Mouse (Mus musculus) intestine, embryonic 14.5 days (tissue): ENCODE measurements at regions not wholly inside any gene's neighbourhood (a gene's known extent, or its start where the extent isn't known, plus 50 kb on each side); places are given as distances from the start of the nearest gene placed in this dataset.

Source experiments
- ATAC-seq: fragments of 200-750 bp; cut with Nextera tagmentation; replicated peaks from 2 replicates; pipeline ENCODE4 v1.8.0; 2017; ENCODE audit warnings: low read depth, moderate number of reproducible peaks, moderate TSS enrichment, moderate library complexity; ENCODE audit not compliant: low FRiP score, low TSS enrichment
- DNase-seq: peaks from one replicate; pipeline ENCODE4 v3.0.0-alpha.2; 2018; ENCODE audit warnings: low spot score
- H3K27ac ChIP-seq: fragments of 300-500 bp; sonication (generic); 2 replicates; pipeline ENCODE4 v1.5.1; 2014; ENCODE audit warnings: low read depth, mild to moderate bottlenecking, control low read depth
- H3K27me3 ChIP-seq: fragments of 300-500 bp; sonication (generic); replicated peaks from 2 replicates; pipeline ENCODE4 v1.6.1; 2014; ENCODE audit warnings: low read length, control low read depth; ENCODE audit not compliant: control insufficient read depth, insufficient read depth
- H3K36me3 ChIP-seq: fragments of 300-500 bp; sonication (generic); 2 replicates; pipeline ENCODE4 v1.6.1; 2014; ENCODE audit warnings: low read length, control low read depth; ENCODE audit not compliant: control insufficient read depth, insufficient read depth
- H3K4me1 ChIP-seq: fragments of 300-500 bp; sonication (generic); replicated peaks from 2 replicates; pipeline ENCODE4 v1.6.1; 2014; ENCODE audit warnings: low read length, control low read depth, mixed read lengths; ENCODE audit not compliant: control insufficient read depth, insufficient read depth
- H3K4me2 ChIP-seq: fragments of 300-500 bp; sonication (generic); 2 replicates; pipeline ENCODE4 v1.6.1; 2014; ENCODE audit warnings: low read length
- H3K4me3 ChIP-seq: fragments of 300-500 bp; sonication (generic); 2 replicates; pipeline ENCODE4 v1.5.1; 2014; ENCODE audit warnings: low read depth, low read length, control low read depth, mixed read lengths
- H3K9ac ChIP-seq: fragments of 300-500 bp; sonication (generic); 2 replicates; pipeline ENCODE4 v1.6.1; 2014; ENCODE audit warnings: mild to moderate bottlenecking, low read length
- H3K9me3 ChIP-seq: fragments of 300-500 bp; sonication (generic); 2 replicates; pipeline ENCODE4 v1.6.1; 2016; ENCODE audit warnings: low read length, control low read depth; ENCODE audit not compliant: control insufficient read depth
- WGBS: fragments of 180-500 bp; shearing (Covaris S2); extraction: QIAGEN DNeasy Blood & Tissue Kit; methylation state at CpG from one replicate; pipeline ENCODE4 v1.1.7; 2014; 5-methylcytosine and 5-hydroxymethylcytosine counted together

DNA sequence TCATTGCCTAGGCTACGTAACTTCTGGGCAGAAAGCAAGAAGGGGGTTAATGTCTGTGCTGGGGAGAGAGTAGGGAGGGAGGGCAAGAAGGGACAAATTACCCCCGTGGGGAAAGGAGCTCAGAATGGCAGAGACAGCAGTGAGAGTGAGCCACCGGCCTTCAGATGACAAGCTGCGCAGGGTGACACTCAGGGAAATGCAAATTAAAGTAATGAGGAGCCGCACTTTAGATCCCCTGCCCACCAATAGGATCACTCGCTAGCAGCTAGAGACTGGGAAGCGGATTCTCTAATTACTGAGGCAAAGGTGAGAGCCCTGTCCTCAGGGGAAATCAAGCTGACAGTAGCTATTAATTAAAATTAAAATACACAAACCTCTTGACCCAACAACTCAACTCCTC is 202.5 kb downstream of the Arhgef10l start:
- no peak for ATAC-seq
- no peak overlapping the region for H3K9ac ChIP-seq
- WGBS, result 45% methylated on average over 7 of the region's 7 CpGs
- DNase-seq, result no peak
- H3K4me2 ChIP-seq, result no peak overlapping the region
- H3K36me3 ChIP-seq, result no peaks in the 10 kb centered on the region
- H3K27me3 ChIP-seq, result no peaks in the 10 kb centered on the region
- no peaks in the 10 kb centered on the region for H3K4me1 ChIP-seq
- H3K27ac ChIP-seq, result no peak overlapping the region
- 0 out of 2 replicates have a peak, but pooled peaks cover 3% of the 10 kb centered on the region for H3K9me3 ChIP-seq
- no peak overlapping the region for H3K4me3 ChIP-seq

DNA sequence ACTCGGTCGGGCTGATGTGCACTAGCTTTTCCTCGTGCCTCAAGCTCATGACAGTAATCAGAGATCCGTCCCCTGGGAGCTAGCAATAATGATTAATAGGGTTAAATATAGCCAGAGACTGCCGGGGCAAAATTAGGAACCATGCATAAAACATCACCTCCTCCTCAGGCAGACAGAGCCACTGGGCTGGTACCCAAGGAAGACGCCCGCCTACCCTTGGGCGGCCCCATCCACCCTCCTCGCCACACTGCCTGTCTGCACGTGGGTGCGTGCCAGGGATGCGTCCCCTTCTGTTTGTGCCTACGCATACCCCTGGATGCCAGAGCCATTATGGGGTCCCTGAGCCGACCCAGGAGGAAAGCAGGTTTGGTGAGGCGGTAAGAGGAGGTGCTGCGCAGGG is 204.5 kb downstream of the Arhgef10l start:
- Histone ChIP-seq H3K36me3 (no peaks in the 10 kb centered on the region), H3K27me3 (no peaks in the 10 kb centered on the region), H3K9me3 (0 out of 2 replicates have a peak, but pooled peaks cover 3% of the 10 kb centered on the region), H3K4me3 (no peak overlapping the region), H3K4me2 (no peak overlapping the region), H3K4me1 (no peaks in the 10 kb centered on the region), H3K27ac (no peak overlapping the region), H3K9ac (no peak overlapping the region)
- no peak for ATAC-seq
- WGBS, result 87% methylated on average over 16 of the region's 16 CpGs
- DNase-seq, result no peak

DNA sequence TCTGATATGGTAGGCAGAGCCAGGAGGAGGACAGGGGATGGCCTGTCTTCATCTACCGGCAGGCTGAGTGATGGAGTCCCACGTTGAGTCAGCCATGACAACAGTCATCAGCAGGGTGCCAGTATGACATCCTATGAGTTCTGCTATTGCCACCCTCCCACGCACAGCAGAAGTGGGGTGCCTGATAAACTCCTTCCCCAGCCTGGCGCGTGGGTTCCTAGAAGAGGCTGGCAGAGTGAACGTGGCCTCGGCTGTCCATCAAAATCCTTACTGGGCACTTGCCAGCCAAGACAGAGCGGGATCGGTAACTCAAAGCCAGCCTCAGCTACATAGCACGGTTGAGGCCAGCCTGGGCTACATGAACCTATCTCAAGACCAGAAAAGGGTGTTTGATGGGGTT is 202.5 kb upstream of the Igsf21 start:
- H3K9me3 ChIP-seq, result no peaks in the 10 kb centered on the region
- WGBS, result 88% methylated on average over 10 of the region's 10 CpGs
- ATAC-seq, result no peak
- no peaks in the 10 kb centered on the region for H3K27me3 ChIP-seq
- H3K9ac ChIP-seq, result no peak overlapping the region
- DNase-seq, result no peak
- H3K4me2 ChIP-seq, result no peak overlapping the region
- H3K27ac ChIP-seq, result no peak overlapping the region
- H3K4me1 ChIP-seq, result no peaks in the 10 kb centered on the region
- H3K4me3 ChIP-seq, result no peak overlapping the region
- no peaks in the 10 kb centered on the region for H3K36me3 ChIP-seq

DNA sequence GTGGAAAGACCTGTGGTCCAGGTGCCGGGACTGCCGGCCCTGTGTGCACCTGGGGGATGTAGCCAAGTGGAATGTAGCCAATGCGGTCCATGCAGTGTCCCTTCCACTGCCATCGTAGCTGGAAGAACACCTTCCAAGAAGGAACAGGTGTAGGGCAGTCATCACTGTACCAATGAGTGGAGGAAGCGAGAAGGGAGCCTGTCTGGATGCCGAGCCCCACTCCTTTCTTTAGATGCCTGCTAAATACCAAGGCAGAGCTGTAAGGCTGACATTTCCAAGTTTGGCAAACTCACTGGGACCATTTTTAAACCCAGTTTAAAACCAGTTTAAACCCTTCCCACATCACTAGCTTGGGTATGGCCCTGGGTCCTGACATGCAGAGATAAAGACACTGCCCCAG is 199.9 kb upstream of the Igsf21 start:
- H3K4me1 ChIP-seq, result no peaks in the 10 kb centered on the region
- H3K9me3 ChIP-seq, result no peaks in the 10 kb centered on the region
- ATAC-seq (no peak), DNase-seq (no peak)
- WGBS, result 87% methylated on average over 6 of the region's 6 CpGs
- H3K4me2 ChIP-seq, result no peak overlapping the region
- H3K9ac ChIP-seq, result no peak overlapping the region
- no peaks in the 10 kb centered on the region for H3K27me3 ChIP-seq
- H3K27ac ChIP-seq, result no peak overlapping the region
- H3K4me3 ChIP-seq, result no peak overlapping the region
- H3K36me3 ChIP-seq, result no peaks in the 10 kb centered on the region

DNA sequence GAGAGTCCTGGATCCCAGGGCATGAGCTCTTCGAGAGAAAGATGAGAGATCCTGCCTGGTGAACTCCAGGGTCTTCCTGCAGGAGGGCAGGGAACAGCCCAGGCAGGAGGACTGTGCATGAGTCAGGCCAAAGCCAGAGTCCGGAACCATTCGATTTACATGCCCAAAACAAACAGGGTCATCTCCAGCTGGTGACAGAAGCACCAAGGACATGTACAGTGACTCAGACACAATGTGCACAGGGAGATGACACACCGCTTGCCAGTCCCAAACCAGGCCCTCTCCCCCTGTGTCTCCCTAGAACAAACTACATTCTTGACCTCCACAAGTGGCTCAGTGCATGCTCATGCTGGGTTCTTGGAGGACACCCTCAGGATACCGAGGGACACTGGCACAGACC is 199.3 kb upstream of the Igsf21 start:
- Histone ChIP-seq H3K9ac (no peak overlapping the region), H3K4me1 (no peaks in the 10 kb centered on the region), H3K4me3 (no peak overlapping the region), H3K4me2 (no peak overlapping the region), H3K36me3 (no peaks in the 10 kb centered on the region), H3K27me3 (no peaks in the 10 kb centered on the region), H3K27ac (no peak overlapping the region), H3K9me3 (no peaks in the 10 kb centered on the region)
- 90% methylated on average over 5 of the region's 5 CpGs for WGBS
- DNase-seq (no peak), ATAC-seq (no peak)

DNA sequence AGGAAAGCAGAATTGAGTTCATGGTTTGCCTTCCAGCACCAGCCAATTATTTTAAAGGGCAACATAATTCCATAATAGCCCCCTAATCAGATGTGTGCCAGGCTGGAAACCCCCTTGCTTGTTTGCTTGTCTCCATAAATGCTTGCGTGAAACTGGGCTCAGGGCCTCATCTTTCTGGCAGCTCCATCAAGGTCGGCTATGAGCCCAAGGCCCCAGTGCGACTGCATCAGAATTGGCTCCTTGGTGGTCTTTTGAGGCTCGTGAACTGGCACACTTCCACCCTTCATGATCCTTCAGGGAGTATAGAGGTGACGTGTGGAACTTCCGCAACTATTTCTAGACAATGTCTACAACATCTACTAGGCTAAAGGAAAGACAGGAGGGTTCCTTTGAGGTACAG is 196.6 kb upstream of the Igsf21 start:
- no peak for ATAC-seq
- no peak overlapping the region for H3K9ac ChIP-seq
- no peaks in the 10 kb centered on the region for H3K36me3 ChIP-seq
- no peak for DNase-seq
- H3K4me3 ChIP-seq, result no peak overlapping the region
- no peak overlapping the region for H3K4me2 ChIP-seq
- H3K9me3 ChIP-seq, result no peaks in the 10 kb centered on the region
- no peak overlapping the region for H3K27ac ChIP-seq
- H3K4me1 ChIP-seq, result no peaks in the 10 kb centered on the region
- 82% methylated on average over 6 of the region's 6 CpGs for WGBS
- H3K27me3 ChIP-seq, result no peaks in the 10 kb centered on the region

DNA sequence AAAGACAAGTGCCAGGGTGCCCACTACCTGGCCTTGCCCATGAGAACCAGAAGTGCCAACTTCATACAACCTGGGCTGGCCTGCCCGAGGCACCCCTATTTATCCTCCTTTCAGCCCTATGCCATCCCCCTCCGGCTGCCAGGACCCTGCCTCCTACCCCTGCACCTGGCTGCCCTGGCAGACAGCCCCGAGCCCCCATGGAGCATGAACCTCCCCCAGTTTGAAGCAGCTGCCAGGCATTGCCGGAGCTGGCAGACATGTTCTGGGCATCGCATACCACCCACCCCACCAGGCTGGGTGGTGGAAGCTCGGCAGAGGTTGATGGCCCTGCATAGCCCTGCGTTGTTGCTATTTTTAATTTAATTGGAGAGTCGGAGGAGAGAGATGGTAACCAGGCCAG is 195.2 kb upstream of the Igsf21 start:
- no peak overlapping the region for H3K27ac ChIP-seq
- H3K27me3 ChIP-seq, result no peaks in the 10 kb centered on the region
- 86% methylated on average over 8 of the region's 8 CpGs for WGBS
- no peak for DNase-seq
- no peaks in the 10 kb centered on the region for H3K4me1 ChIP-seq
- no peak overlapping the region for H3K9ac ChIP-seq
- H3K9me3 ChIP-seq, result no peaks in the 10 kb centered on the region
- ATAC-seq, result no peak
- no peak overlapping the region for H3K4me2 ChIP-seq
- no peak overlapping the region for H3K4me3 ChIP-seq
- H3K36me3 ChIP-seq, result no peaks in the 10 kb centered on the region

DNA sequence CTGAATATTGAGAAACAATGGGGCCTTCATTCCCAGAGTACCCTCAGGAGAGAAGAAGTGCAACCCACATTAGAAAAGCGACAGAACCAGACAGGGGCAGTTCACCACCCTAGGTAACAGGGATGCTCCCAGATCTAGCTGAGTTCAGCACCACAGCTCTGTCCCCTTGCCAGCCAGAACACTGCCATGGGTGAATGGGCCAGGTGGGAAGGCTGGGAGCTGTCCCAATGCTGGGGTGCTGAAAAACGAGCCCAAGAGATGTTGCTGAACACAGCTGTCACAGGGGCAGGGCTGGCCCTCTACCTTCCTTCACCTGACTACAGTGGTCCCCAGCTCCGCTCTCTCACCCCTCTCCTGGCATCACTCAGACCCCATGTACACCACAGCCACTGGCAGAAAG is 193.3 kb upstream of the Igsf21 start:
- DNase-seq (peak; percentile 90), ATAC-seq (no peak)
- Histone ChIP-seq H3K9me3 (no peaks in the 10 kb centered on the region), H3K36me3 (no peaks in the 10 kb centered on the region), H3K4me2 (no peak overlapping the region), H3K27ac (no peak overlapping the region), H3K27me3 (no peaks in the 10 kb centered on the region), H3K4me1 (no peaks in the 10 kb centered on the region), H3K9ac (no peak overlapping the region), H3K4me3 (no peak overlapping the region)
- 19% methylated on average over 3 of the region's 3 CpGs for WGBS

DNA sequence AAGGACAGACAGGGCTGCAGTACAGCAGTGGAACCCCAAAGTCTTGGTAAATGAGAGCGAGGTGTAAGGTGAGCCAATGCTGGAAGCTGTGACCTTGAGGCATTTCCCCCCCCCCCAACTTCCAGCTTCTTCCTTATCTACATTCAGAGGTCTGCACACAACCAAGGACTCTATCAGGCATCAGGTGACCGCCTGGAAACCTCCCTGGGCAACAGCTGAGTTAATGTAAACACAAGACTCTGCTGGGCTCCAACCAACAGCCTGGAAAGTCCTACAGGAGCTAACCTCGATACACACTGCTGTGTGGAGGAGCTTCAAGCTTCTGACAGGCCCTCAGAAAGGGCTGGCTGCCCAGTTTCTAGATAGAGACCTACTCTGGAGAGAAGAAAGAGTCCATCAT is 189.4 kb upstream of the Igsf21 start:
- Histone ChIP-seq H3K4me2 (no peak overlapping the region), H3K9me3 (no peaks in the 10 kb centered on the region), H3K4me3 (no peak overlapping the region), H3K9ac (no peak overlapping the region), H3K36me3 (no peaks in the 10 kb centered on the region), H3K27ac (no peak overlapping the region), H3K4me1 (no peaks in the 10 kb centered on the region), H3K27me3 (no peaks in the 10 kb centered on the region)
- no peak for ATAC-seq
- 29% methylated on average over 3 of the region's 3 CpGs for WGBS
- no peak for DNase-seq
